Mouse (Mus musculus) limb, embryonic 15.5 days (tissue): ENCODE results near the gene Spag17. TPM values are rescaled to one million over a fixed set of nuclear protein-coding genes. Genes with fewer than 3 reads are reported as not detected.
A peak's percentile ranks its signal among the peaks of the same experiment; 100 is the strongest.

ENCODE experiments used
- ATAC-seq: fragments of 200-750 bp; cut with Nextera tagmentation; 2 replicates; pipeline ENCODE4 v1.8.0; 2017; ENCODE audit warnings: low read depth, moderate TSS enrichment; ENCODE audit not compliant: insufficient number of reproducible peaks, low FRiP score, low TSS enrichment
- H3K27ac ChIP-seq: fragments of 300-500 bp; sonication (generic); 2 replicates; pipeline ENCODE4 v1.5.1; 2015; ENCODE audit warnings: moderate library complexity, mild to moderate bottlenecking, inconsistent platforms
- H3K27me3 ChIP-seq: fragments of 300-500 bp; sonication (generic); 2 replicates; pipeline ENCODE4 v1.6.1; 2015; ENCODE audit warnings: inconsistent platforms
- H3K36me3 ChIP-seq: fragments of 300-500 bp; sonication (generic); 2 replicates; pipeline ENCODE4 v1.6.1; 2015; ENCODE audit warnings: inconsistent platforms
- H3K4me1 ChIP-seq: fragments of 300-500 bp; sonication (generic); 2 replicates; pipeline ENCODE4 v1.6.1; 2015; ENCODE audit warnings: inconsistent platforms
- H3K4me2 ChIP-seq: fragments of 300-500 bp; sonication (generic); 2 replicates; pipeline ENCODE4 v1.6.1; 2015; ENCODE audit warnings: mild to moderate bottlenecking, inconsistent platforms
- H3K4me3 ChIP-seq: fragments of 300-500 bp; sonication (generic); 2 replicates; pipeline ENCODE4 v1.5.1; 2015; ENCODE audit warnings: mild to moderate bottlenecking, inconsistent platforms
- H3K9ac ChIP-seq: fragments of 300-500 bp; sonication (generic); 2 replicates; pipeline ENCODE4 v1.6.1; 2015; ENCODE audit warnings: inconsistent platforms
- H3K9me3 ChIP-seq: fragments of 300-500 bp; sonication (generic); 2 replicates; pipeline ENCODE4 v1.6.1; 2016; ENCODE audit warnings: inconsistent platforms
- WGBS: fragments of 180-500 bp; shearing (Covaris S2); methylation state at CpG from one replicate; pipeline ENCODE4 v1.1.7; 2015; 5-methylcytosine and 5-hydroxymethylcytosine counted together
- polyA plus RNA-seq: library from polyadenylated mRNA; unstranded; fragments of >200 nt; fragmentation: Nextera tagmentation; extraction: Ambion mirVana; gene quantifications from 2 replicates; pipeline ENCODE4 v1.2.1, GENCODE M21; 2015

Gene Spag17
- polyA plus RNA-seq, 1 experiment from 2014 or later = 0.42 TPM

GRCm38 (mm10) chr3:100102386-100103092 lies 217.3 kb downstream of the Spag17 start:
- no peak overlapping the region for H3K4me3 ChIP-seq
- no peak overlapping the region for H3K4me2 ChIP-seq
- no peak overlapping the region for H3K9ac ChIP-seq
- no peaks in the 10 kb centered on the region for H3K27me3 ChIP-seq
- no peaks in the 10 kb centered on the region for H3K4me1 ChIP-seq
- no peaks in the 10 kb centered on the region for H3K9me3 ChIP-seq
- no peak for ATAC-seq
- WGBS = 87% methylated on average over 3 of the region's 3 CpGs
- no peaks in the 10 kb centered on the region for H3K36me3 ChIP-seq
- H3K27ac ChIP-seq = no peak overlapping the region

DNA sequence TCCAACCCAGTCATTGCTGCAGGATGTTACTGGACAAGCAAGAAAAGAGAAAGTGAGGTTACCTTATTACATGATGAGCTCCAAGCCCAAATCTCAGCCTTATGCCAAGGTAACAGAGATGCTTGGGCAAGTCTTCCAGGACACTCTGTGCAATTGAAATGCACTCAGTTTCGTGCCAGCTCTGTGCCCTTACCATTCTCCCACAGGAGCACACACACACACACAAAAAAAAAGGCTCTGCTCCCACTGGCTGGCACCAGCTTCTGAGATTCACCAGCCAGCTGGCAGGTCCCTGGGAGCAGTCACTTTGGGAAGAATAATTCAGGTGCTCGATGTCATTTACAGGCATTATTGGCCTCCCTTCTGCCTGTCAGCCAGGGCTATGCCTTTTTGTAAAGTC lies 221.5 kb downstream of the Spag17 start:
- Histone ChIP-seq H3K36me3 (no peaks in the 10 kb centered on the region), H3K4me1 (no peaks in the 10 kb centered on the region), H3K27me3 (no peaks in the 10 kb centered on the region), H3K9me3 (no peaks in the 10 kb centered on the region), H3K4me2 (no peak overlapping the region), H3K4me3 (no peak overlapping the region), H3K9ac (no peak overlapping the region), H3K27ac (no peak overlapping the region)
- WGBS = 81% methylated on average over 2 of the region's 2 CpGs
- ATAC-seq = no peak

DNA sequence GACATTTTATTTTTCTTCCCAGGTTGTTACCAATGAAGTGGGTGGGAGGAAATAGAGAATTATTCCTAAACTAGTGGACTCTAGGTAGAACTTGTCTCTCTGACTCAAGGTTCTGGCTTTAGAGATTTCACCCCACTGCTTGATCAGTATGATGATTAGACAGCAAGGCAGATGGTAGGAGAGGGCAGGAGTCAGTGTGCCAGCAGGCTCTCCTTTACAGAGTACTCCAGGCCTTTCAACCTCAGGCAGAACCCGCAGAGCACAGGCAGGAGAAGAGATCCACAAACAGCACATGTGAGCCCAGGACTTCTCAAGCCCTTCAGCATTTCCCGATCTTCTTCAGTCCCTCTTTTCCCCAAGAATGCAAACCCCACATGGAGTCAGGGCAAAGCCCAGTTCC lies 233.5 kb downstream of the Spag17 start:
- WGBS = 83% methylated on average over 2 of the region's 2 CpGs
- ATAC-seq = no peak
- no peaks in the 10 kb centered on the region for H3K9me3 ChIP-seq
- no peak overlapping the region for H3K4me3 ChIP-seq
- no peak overlapping the region for H3K4me2 ChIP-seq
- H3K4me1 ChIP-seq = no peaks in the 10 kb centered on the region
- H3K36me3 ChIP-seq = no peaks in the 10 kb centered on the region
- H3K27ac ChIP-seq = no peak overlapping the region
- H3K9ac ChIP-seq = no peak overlapping the region
- no peaks in the 10 kb centered on the region for H3K27me3 ChIP-seq

GRCm38 (mm10) chr3:100121961-100122360 lies 236.8 kb downstream of the Spag17 start:
- Histone ChIP-seq H3K4me1 (no peaks in the 10 kb centered on the region), H3K36me3 (no peaks in the 10 kb centered on the region), H3K9me3 (no peaks in the 10 kb centered on the region), H3K27ac (no peak overlapping the region), H3K4me2 (no peak overlapping the region), H3K4me3 (no peak overlapping the region), H3K27me3 (no peaks in the 10 kb centered on the region), H3K9ac (no peak overlapping the region)
- WGBS = 57% methylated on average over 2 of the region's 2 CpGs
- no peak for ATAC-seq

DNA sequence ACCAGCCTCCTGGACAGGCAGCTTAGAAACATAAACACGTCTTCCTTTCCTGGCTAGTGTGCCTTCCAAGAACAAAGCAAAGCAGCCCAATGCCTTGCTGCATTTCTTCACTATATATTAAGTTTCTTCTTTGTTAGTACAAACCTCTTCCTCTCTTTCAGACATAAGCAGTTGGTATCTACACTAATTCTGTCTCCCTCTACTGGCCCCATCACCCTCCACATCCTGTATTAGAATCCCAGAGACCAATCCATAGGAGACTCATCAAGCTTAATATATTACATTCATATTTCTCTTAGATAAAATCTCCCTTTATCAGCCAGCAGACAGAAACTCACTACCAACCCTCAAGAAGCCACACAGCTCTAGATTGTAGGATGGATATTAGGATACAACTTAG lies 237.2 kb downstream of the Spag17 start:
- H3K36me3 ChIP-seq = no peaks in the 10 kb centered on the region
- H3K4me3 ChIP-seq = no peak overlapping the region
- ATAC-seq = no peak
- H3K9me3 ChIP-seq = no peaks in the 10 kb centered on the region
- 50% methylated on average over 1 of the region's 1 CpGs for WGBS
- H3K4me2 ChIP-seq = no peak overlapping the region
- no peak overlapping the region for H3K9ac ChIP-seq
- H3K27ac ChIP-seq = no peak overlapping the region
- H3K4me1 ChIP-seq = no peaks in the 10 kb centered on the region
- H3K27me3 ChIP-seq = no peaks in the 10 kb centered on the region

DNA sequence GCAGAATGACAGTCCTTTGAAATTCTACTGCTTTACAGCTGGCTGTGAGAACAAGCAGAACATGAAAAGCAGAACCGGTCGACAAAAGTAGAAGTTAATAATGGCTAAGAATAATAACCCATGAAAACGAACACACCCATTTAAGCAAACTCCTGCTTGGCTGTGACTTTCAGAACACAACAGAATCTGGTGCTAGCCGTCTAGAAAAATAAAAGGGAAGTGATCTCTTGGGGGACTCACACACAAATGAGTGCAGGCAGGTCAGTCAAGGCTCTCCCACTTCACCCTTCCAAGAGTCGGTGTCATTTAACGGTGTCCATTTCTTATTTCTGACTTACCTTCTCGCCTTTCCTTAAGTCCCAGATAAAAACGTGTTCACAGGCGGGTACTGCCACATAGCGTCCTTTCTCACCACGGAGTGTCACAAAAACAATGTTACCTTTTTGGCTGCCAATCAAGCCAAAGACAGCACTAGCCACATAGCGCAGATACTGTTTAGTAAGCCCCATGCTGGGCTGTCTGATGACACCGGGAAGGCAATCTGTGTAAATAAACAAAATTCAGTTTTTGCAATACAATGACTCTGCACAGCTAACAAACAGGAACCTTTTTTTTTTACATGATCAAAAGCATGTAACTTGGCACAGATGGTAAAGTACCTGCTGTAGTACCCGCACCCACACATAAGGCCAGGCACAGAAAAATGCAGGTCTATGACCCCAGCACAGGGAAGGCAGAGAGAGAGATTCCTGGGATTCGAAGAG lies 275.7 kb downstream of the Spag17 start:
- ATAC-seq = no peak
- peak overlapping the region; percentile 92 for H3K4me3 ChIP-seq
- 90% methylated on average over 15 of the region's 15 CpGs for WGBS

GRCm38 (mm10) chr3:100161665-100162314 lies 276.6 kb downstream of the Spag17 start:
- under 1% methylated on average over 35 of the region's 35 CpGs for WGBS
- Histone ChIP-seq H3K9me3 (no peaks in the 10 kb centered on the region), H3K4me1 (peaks cover 9% of the 10 kb centered on the region), H3K27ac (peak overlapping the region; percentile 88), H3K4me3 (peak overlapping the region; percentile 92), H3K4me2 (peak overlapping the region; percentile 76), H3K9ac (peak overlapping the region; percentile 82), H3K27me3 (no peaks in the 10 kb centered on the region), H3K36me3 (peaks cover 26% of the 10 kb centered on the region)
- ATAC-seq = no peak

More for the DNA sequence above, 275.7 kb downstream of the Spag17 start:
- Histone ChIP-seq H3K27me3 (no peaks in the 10 kb centered on the region), H3K4me1 (peaks cover 9% of the 10 kb centered on the region), H3K36me3 (peaks cover 30% of the 10 kb centered on the region), H3K27ac (no peak overlapping the region), H3K9me3 (no peaks in the 10 kb centered on the region), H3K4me2 (peak overlapping the region; percentile 76), H3K9ac (peak overlapping the region; percentile 82; the same call in 1 of the 2 replicates)

DNA sequence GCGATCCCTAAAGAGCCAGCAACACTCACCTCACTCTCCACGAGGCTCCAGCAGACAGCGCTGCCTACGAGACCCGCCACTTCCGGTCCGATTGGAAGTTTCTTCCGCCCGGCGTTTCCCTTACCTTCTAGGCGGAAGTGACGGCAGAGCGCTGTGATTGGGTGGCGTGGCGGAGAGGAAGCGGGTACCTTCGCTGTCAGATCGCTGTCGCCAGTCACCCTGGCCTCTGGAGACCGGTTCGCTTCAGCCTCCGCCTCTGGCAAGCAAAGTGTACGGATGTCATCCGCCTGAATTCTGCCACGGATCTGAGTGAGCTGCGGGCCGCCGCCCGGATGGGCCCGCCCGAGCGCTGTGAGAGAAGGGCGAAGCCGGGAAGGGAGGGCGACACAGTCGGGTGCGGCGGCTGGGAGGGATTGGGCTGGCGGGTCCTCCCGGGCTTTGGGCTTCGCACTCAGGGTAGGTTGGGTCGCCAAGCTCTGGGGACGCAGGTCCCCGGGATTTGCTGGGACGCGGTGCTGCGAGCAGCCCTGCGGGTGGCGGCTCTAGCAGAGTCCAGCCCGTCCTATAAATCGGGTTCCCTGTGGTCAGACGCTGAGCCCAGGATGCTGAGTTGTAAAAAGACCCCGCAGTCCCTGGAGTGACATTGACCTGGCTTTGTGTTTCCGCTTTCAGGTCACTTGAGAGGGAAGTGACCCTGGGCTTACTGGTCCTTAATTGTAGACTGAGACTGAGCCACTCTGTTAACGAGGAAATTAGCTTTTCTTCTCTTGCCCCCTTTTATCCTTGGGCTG lies 277.3 kb downstream of the Spag17 start, which contains the start of the genes Gdap2 and Wdr3:
Gdap2 (plus strand) TSS at position 67 of the 791 bp plus-strand sequence.
Wdr3 (minus strand) TSS at position 93 of the 791 bp plus-strand sequence.
- Histone ChIP-seq H3K27me3 (no peaks in the 10 kb centered on the region), H3K9ac (peak within 1 kb of the TSS; percentile 86), H3K27ac (peak within 1 kb of the TSS; percentile 88), H3K4me1 (peaks cover 9% of the 10 kb centered on the region), H3K4me2 (peak within 1 kb of the TSS; percentile 76), H3K9me3 (no peaks in the 10 kb centered on the region), H3K4me3 (peak within 1 kb of the TSS; percentile 92), H3K36me3 (peaks cover 21% of the 10 kb centered on the region)
- under 1% methylated on average over 55 of the region's 55 CpGs for WGBS
- ATAC-seq = peak; percentile 93

DNA sequence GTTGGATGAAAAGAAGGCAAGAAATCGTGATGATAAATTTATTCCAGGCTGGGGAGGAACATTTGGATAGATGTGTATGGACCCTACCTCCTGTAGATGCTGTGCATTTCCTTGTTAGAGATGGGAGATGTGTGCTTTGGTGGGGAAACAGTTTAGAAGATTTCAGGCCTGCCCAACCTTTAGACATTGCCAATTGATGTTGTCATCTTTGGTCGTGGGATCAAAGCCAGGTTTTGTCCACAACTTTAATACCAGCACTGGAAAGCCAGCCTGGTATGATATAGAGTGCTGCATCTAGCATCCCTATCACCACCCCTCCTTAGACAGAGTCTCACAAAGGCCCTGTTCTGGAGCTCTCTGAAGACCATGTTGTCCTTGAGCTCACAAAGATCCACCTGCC lies 278.4 kb downstream of the Spag17 start:
- H3K27ac ChIP-seq = no peak overlapping the region
- WGBS = 74% methylated on average over 2 of the region's 2 CpGs
- H3K27me3 ChIP-seq = no peaks in the 10 kb centered on the region
- no peak for ATAC-seq
- H3K4me3 ChIP-seq = no peak overlapping the region
- H3K9ac ChIP-seq = no peak overlapping the region
- peak overlapping the region; percentile 76; the same call in 1 of the 2 replicates for H3K4me2 ChIP-seq
- H3K36me3 ChIP-seq = peaks cover 18% of the 10 kb centered on the region
- no peaks in the 10 kb centered on the region for H3K9me3 ChIP-seq
- H3K4me1 ChIP-seq = peaks cover 9% of the 10 kb centered on the region

DNA sequence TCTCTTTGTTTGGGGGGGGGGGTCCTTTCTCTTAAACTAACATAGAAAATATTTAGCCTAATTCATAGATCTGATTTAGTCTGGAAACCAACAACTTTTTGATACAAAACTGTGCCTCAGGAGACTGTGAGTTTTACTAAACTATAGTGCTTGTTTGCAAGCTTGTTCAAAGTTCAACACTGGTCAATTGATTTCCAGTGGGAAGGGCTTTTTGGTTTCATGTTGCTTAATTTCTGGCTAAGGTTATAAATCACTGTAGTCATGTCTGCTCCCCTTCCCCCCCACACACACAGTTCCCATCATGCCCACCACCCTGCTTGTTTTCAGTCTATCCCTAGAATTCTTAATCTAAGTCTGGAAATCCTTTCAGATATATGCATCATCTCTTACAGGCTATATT lies 279.8 kb downstream of the Spag17 start:
- no peaks in the 10 kb centered on the region for H3K9me3 ChIP-seq
- ATAC-seq = no peak
- peaks cover 9% of the 10 kb centered on the region for H3K4me1 ChIP-seq
- H3K9ac ChIP-seq = no peak overlapping the region
- H3K27me3 ChIP-seq = no peaks in the 10 kb centered on the region
- 0 out of 2 replicates have a peak, but pooled peaks cover 8% of the 10 kb centered on the region for H3K36me3 ChIP-seq
- no peak overlapping the region for H3K27ac ChIP-seq
- H3K4me2 ChIP-seq = no peak overlapping the region
- H3K4me3 ChIP-seq = no peak overlapping the region

GRCm38 (mm10) chr3:100176031-100176430 lies 290.8 kb downstream of the Spag17 start:
- H3K4me1 ChIP-seq = no peaks in the 10 kb centered on the region
- H3K9me3 ChIP-seq = no peaks in the 10 kb centered on the region
- WGBS = 91% methylated on average over 2 of the region's 2 CpGs
- no peak overlapping the region for H3K27ac ChIP-seq
- H3K27me3 ChIP-seq = no peaks in the 10 kb centered on the region
- H3K9ac ChIP-seq = no peak overlapping the region
- no peak for ATAC-seq
- H3K4me2 ChIP-seq = no peak overlapping the region
- H3K36me3 ChIP-seq = peaks cover 69% of the 10 kb centered on the region
- no peak overlapping the region for H3K4me3 ChIP-seq
